Mouse (Mus musculus) layer of hippocampus, postnatal 25 days (tissue): ENCODE data around the gene Npm1. TPM values are rescaled to one million over a fixed set of nuclear protein-coding genes. Genes with fewer than 3 reads are reported as not detected.
A peak's percentile ranks its signal among the peaks of the same experiment; 100 is the strongest.

ENCODE experiments used
- DNase-seq, 2 experiments: peaks; one replicate each; pipeline ENCODE4 v3.0.0; 2022; ENCODE audit warnings: mixed read lengths in 2 of 2, low spot score in 1 of 2; ENCODE audit errors: extremely low spot score in 1 of 2
- total RNA-seq, 2 experiments: library from RNA; stranded (reverse); gene quantifications; 2 replicates each; pipeline ENCODE4 v1.2.3; 2021

The Npm1 gene
- total RNA-seq = 100 to 1,000 TPM; 167 to 170 TPM

DNA sequence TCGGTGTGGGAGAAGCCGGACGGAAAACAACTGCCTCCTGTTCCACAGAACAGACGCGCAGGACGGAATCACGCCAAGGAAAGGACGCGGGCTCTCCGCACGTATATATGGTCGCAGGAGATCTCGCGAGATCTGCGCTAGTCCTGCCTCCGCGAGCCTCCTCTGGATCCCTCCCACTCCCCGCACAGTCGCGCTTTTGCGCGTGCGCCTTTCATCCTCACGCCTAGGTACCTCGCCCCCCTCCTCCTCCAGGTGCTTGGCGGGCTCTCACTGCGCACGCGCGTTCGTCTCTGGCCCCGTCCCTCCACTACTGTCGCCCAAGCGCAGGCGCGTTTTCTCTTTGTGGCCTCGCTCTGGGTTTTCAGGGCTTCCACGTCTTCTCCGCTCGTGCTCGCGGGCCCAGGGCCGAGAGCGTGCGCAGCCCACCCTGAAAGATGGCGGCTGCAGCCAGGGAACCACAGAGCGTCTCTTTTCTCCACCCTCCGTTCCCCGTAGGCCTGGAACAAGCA lies at the start of gene Npm1:
Gene Npm1 (minus strand): TSS at position 209 of the 509 bp plus-strand sequence.
- DNase-seq = peak; percentile 96 to 97

DNA sequence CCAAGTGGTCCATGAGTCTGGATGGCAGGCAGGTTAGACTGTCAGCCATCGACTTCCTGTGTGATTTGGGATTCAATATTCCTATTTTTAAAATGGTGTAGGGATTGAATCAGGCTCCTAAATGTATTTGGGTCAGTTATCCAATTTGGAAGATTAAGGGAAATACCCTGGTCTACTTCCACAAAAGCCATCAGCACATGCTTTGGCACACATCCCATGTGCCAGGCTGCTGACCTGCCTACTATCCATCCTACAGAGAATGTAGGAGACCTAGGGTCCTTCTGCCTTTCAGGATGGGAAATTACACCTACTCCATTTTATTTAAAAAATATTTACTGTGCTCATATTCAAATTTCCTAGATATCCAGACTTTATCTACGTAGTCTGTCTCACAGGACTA lies 44.4 kb upstream of the Npm1 start:
- DNase-seq = no peak

DNA sequence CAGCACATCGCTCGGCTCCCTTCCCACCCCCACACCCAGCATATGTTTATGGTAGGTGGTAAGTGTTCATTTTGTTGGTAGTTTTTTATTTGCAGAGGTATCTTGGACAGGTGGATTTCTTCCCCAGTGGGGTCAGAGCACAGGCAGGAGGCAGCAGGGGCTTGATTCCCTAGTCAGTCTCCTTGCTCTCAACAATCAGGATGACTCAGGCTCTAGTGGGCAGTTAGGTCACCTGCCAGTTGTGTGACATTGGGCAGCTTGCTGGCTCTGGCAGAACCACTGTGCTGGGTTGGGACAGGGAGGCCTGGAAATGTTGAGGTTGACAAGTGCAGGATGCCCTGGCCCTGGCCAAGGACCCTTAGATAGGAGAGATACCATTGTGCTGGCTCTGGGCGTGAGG lies 42.0 kb upstream of the Npm1 start:
- DNase-seq = no peak

DNA sequence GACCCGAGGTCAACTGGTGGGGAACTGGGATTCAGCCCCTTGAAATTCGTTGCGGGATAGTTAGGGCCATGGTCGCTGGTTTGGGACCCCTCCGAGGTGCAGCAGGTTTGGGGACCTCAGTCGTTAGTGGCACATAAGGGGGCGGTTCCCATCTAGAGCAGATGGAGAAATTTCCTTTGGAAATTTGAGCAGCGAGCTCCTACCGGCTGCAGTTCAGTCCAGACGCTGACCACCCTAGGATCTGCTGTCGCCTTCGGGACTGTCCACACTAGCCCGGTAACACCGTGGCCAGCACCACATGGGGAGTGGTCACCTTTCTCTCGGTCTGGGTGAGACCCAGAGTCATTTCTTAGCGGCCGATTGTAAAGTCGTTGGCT lies 41.3 kb upstream of the Npm1 start:
- DNase-seq = no peak

DNA sequence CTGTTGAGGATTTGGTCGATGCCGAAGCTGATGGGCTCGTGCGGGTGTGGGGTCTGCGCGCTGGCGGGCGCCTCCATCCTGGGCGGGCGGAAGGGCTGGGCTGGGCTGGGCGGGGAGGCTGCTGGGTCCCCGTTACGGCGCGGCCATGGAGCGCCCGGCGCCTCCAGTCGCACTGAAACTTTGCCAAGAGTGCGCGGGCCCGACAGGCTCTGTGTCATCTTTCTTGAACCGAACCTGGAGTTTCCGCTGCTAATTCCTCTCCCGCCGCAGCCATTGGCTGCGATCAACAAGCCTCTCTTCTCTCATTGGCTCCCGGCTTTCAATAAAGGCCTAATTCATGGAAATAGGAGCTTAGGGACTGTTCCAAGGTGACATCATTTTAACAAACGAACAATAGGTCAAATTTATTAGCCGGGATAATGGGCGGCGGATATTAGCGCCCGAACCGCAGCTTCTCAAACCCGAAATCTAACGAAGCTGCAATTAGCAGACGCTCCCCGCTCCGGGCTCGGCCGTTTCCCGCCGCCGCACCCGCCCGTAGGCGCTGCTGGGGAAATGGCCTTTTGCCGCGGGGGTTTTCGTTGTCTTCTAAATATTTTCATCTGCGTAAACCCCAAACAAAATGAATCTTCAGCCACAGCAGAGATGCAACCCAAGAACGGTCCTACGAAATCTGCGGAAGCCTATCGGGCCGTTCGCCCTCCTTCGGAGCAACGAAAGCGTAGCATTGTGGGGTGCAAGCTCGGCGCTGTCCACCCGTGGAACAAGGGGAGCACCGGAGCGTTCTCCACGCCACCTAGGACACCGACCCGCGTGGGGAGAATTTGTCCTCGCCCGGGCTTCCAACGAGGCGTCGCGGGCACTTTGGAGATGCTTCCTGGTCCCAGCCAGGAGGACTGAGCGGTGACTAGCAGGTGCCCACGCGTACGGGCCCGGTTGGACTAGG lies 40.6 kb upstream of the Npm1 start, which contains the start of gene Tlx3:
Gene Tlx3 (minus strand): TSS at position 207 of the 946 bp plus-strand sequence.
- DNase-seq = no peak

DNA sequence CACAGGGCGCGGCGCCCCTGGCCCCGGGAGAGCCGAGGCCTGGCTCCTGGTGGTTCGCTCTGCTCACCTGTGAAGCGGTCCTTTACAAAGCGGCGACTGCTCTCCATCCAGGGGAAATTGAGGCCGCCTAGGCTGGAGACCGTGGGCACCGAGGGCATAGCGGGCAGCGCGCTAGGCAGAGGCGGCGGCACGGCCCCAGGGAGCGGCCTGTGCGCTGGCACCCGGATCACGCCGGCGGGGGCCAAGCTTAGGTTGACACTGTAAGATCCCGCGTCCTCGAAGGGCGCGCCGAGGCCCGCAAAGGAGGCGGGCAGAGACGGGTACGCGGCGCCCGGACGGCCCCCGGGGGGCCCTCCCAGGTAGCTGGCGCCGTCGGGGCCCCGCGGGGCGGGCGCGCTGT lies 40.0 kb upstream of the Npm1 start:
- DNase-seq = no peak

DNA sequence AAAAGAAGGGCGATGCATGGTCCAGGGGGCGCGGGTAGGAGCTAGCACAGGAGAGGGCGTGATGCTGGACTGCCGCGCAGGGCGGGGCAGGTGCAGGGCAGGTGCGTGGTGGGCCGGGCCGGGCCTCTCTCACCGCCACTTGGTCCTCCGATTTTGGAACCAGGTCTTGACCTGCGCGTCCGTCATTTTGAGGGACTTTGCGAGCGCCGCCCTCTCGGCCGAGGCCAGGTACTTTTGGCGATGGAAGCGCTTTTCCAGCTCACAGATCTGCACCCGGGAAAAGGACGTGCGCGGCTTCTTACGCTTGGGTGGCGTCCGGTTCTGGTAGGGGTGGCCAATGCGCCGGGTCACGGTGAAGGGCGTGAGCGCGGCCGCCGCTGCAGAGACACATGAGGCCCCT lies 39.3 kb upstream of the Npm1 start:
- no peak for DNase-seq

DNA sequence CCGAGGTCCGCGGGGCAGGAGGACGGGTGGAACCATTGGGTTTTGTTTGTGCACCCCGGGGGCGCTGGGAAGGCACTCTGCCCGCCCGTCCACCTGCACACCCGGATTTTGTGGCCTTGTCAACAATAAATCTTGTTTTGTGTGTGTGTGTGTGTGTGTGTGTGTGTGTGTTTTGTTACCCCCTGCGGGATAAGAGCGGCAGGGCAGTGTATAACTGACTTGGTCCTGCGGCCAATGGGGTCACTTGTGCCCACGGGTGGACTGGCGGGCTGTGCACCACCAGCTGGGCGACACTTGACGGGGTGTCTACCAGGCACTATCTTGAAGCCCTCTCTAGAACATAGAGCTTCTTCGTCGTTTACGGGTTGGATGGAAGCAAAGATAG lies 38.6 kb upstream of the Npm1 start:
- DNase-seq = no peak

DNA sequence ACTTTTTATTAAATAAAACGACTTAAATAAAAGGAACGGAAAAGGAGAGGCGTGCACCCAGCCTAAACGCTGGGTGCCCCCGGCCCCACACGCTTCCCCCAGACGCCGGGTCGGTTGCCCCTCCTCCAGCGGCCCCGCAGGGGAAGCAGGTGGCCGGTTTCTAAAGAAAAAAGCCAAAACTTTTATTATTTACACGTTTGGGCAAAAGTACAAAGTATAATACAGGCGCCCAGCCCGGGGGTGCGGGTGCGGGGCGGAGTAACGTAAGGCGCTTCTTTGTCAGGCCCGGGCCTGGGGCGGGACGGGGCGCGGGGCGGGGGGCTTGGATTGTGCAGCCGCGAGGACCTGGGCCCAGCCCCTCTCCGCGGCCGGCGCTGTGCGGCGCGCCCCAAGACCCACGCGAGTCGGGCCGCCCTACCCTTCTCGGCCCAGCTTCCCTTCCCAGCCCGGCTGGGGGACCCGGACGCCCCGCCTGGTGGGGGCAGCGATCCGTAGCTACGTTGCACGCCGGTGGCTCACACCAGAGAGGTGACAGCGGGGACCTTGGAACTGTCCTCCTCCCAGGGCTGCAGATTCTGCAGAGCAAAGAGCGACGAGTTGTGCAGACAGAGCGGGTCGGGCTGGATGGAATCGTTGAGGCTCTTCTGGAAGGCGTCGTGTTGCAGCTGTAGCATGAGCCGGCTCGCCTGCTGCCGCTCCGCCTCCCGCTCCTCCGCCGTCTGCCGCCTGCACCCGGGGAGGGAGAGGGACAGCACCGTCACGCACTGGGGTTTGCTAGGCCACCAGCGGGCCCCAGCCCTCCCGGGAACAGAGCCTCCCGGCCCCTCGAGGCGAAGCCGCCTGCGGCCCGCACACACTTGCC lies 38.0 kb upstream of the Npm1 start:
- DNase-seq = no peak

DNA sequence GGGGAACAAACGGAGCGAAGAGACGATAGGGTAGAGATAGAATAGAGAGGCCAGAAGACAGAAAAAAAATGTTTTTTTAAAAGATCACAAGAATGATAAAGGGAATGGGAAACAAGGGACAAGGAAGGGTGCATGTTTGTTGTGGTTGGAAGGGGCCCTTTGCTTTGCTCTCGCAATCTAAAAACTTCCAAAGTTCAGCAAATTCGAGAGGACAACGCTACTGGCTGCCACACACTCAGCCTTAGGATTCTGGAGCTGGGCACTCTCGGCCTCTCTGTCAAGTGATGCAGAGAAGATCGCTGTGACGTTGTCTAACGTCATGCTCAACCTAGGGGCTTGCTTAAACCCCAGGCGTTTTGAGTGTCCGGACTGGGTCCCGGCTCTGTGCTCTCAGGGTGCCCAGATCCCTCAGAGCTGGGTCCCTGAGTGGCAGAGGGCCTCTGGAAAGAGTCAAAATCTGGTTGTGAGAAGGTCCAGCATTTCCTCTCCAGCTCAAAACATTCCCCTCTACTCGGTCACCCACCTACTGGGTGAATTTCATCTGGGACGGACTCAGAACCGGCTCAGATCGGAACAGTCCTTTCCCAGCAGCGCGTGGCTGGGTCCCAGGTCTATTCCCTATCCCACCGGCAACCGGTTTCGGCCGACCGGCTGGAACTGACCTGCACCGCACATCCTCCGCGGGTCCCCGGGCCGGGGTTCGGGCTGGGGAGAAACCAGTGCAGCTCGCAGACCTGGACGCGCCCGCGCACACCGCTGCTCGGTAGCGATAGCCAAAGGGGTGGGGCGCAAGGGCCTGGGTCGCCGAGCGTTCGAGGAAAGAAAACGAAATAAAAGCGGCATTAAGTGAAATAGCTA lies 37.1 kb upstream of the Npm1 start:
- DNase-seq = no peak

DNA sequence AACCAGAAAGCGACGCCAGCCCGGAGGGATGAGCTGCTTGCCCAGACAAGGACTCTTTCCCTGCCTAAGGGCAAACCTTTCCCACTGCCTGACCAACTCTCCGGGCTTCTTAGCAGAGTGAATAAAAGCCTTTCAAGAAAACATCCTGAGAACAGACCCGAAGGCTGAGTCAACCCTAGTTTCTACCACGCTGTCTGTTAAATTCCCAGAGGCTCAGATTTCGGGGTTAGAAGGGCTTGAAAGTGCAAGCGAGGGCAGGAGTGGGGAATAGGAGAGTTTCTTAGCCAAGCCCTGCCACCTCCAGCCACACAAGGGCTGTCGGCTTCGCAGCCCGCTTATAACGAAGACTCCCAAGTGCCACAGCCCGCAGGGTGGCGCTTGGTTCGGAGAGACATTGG lies 36.1 kb upstream of the Npm1 start:
- no peak for DNase-seq

DNA sequence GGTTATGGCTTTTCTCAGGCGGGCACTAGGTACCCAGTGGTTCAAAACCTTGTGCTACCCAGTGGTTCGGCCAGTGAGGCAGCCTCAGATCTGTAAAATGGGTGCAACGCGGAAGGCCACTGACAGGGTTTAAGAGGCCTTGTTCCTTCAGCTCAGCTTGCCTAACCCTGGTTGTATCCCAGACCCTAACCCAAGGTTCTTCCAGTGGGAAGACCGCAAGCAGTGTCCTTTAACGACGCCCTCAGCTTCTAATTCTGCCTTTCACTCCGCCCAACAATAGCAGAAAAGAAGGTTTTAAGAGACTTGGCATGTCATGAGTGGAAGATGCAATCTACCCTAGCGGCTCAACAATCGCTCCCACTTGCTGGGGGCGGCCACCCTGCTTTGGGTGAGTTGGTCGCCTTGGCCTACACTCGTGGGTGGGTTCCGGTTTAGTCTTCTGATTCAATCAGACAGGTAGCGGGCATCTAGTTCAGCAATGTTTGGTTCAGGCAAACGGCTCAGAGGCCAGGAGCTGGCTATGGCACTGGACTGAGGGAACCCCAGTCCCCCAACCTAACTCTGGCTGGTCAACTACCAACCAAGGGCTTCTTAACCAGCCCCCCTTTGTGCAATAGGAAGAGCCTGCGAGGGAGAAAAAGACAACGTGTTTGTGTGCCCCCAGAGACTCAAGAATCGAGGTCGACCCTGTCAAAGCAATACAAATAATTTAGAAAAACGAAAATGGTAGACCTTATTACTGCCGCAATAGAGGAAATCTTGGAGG lies 35.5 kb upstream of the Npm1 start:
- DNase-seq = no peak

DNA sequence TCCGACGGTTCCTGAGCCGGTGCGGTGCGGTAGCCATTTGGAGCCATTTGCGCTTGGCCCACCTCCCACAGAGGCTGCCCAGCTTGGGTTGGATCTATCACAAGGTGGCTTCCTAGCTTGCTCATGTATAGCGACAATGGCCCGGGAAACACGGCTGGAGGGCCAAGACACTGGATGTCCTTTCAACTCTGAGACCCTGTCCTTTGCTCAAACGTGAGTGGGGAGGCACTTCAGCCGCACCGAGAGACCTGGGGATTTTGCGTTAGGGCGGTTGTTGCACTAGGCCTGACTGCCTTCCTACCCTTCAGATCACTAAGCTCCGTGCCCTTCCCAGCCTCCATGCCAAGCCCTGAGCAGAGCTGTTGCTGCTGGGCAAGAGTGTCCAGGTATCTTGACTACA lies 34.7 kb upstream of the Npm1 start:
- DNase-seq = no peak

DNA sequence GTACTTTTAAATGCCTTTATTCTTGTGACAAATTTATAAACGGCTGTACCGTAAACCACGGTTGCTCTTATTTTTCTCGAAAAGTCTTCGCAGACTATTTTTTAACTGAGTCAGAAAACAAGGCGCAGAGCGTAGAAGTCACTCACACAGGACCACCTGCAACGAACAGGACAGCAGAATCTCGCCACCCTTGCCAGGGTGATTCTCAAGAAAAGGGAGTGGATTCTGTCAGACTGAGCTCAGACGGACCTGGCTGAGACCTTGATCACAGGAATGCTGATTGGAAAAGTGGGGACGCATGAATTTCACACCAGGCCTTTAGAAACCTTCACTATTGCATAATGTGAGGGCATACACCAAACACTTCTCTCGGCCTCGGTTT lies 34.1 kb upstream of the Npm1 start:
- DNase-seq = no peak

DNA sequence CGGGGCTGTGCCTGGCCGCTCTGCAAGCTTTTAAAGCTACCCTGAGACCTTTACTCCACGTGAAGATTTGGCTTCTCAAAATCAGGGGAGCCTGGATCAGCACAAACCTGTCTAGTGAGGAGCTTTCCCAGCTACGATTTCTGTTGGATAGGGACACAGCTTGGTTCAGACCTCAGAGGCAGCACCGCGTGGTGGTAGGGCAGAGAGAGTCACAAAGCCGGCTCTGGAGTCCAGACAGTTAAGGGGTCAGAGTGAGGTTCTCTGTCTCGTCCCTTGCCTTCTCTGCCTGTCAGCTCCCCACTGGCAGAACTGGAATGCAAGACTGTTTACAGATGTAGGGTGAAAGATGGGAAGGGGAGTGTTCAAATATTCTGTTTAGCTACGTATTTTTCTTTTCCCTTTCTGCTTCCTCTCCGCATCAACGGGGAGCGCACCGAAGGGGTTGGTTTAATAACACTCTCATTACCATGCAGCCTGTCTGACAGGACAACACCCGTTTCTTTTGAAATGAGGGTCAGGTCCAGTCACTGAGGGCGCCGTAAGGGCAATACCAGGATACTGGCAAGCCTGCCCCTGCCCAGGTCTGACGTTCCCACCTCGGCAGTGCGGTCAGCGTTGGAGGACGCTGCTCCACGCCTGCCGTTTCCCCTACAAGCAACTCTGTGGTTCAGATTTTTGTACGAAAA lies 33.6 kb upstream of the Npm1 start:
- no peak for DNase-seq

DNA sequence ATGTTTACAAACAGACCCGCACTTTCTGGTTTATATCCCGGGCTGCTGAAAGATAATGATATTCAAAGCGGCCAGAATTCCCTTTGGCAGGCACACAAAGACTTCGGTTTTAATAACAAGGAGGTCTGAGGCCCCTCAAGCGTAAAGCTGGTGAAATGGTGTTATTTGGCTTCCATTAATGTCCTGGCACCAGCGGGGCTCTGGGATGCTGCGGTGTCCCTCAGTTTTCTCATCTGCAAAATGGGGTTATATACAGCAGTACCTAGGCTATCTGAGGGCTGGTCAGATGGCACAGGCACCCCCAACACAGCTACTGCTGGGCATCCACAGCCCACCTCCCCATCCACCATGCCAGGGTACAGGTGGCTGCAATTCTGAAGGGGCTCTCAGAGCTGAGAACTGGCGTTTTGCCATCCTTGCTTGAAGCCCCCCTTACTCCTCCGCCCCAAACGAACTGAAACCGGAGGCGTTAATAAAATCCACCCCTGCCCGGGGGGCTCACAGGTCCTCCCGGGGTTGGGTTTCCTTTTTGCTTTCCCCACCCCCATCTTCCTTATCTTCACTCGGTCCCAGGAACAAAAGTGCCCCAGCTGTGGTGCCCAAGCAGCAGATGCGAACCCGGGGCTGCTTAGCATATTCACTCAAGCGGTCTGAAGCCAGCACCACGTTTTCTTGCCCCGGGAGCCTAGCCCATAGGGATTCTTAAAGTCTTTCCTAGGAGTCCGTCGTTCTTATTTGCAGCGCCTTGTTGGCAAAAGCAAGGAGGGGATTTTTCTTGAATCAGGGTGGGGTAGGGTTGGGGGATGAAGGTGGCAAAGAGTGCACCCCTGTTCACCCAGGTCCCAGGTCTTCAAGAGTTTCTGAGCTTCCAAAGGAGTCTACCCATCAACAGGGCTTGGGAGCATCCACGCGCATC lies 32.8 kb upstream of the Npm1 start:
- no peak for DNase-seq

DNA sequence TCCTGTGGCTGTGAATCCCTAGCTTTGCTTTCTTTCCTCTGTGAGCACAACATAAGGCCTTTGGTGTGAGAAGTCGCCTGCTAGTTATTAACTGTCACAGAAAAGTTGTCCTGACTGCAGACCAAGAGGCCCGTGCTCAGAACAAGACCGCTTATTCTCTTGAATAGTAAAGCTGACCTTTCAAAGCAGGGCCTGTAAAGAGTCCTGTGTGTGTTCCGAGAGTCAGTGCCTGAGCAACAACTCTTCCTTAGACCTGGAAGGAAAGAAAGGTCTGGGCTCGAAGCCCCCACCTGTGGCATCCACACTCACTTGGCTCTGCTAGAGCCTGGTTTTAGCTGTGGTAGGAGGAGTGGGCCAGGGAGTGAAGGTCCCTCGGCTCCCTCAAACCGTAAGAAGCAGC lies 32.1 kb upstream of the Npm1 start:
- DNase-seq = no peak

DNA sequence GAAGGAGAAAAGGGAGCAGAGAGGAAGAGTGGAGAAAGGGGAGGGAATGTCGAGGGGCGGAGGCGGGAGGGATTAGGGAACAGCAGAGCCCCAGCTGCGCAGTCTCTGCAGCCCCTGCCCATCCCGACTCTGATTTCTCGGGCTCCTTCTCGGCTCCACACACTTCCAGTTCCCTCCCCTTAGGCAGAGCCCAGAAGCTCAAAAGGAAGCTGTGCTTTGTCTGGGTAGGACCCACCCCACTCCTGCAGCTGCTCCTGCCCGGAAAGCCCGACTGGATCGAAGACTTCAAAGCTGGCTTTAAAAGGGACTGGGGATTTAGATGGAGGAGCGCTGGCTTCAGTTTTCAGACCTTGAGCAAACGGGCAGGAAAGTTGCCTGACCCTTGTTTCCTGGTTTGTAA lies 30.7 kb upstream of the Npm1 start:
- no peak for DNase-seq
